Mouse (Mus musculus): ENCODE results near the gene Ovca2. TPM values are rescaled to one million over a fixed set of nuclear protein-coding genes. Genes with fewer than 3 reads are reported as not detected.
"Not testable (repeated sequence)": the region's sequence is repeated elsewhere in the genome, so short reads cannot be mapped to it uniquely, and the experiment has no call there.

The Ovca2 gene
- polyA plus RNA-seq, 1 experiment from 2014 or later = 17.6 TPM

GRCm38 (mm10) chr11:75178011-75178410 is 624 bp downstream of the Ovca2 start:
- Histone ChIP-seq H3K9ac (peak overlapping the region; percentile 78), H3K4me2 (peak overlapping the region; percentile 83), H3K4me3 (peak overlapping the region; percentile 73), H3K27ac (peak overlapping the region; percentile 70; the same call in 1 of the 2 replicates), H3K4me1 (peaks cover 31% of the 10 kb centered on the region), H3K36me3 (peaks cover 50% of the 10 kb centered on the region), H3K27me3 (replicated peaks) (peaks cover 22% of the 10 kb centered on the region), H3K9me3 (replicated peaks) (no peaks in the 10 kb centered on the region)
- 39% methylated on average over 12 of the region's 12 CpGs for WGBS (ENCODE audit: insufficient replicate concordance)
- ATAC-seq = no peak

- WGBS (ENCODE audit: insufficient replicate concordance) = 52% methylated on average over 6 of the region's 6 CpGs
- not testable (repeated sequence) for H3K9me3 ChIP-seq (replicated peaks)
- peaks cover 64% of the 10 kb centered on the region for H3K4me1 ChIP-seq
These were observed 4.1 kb downstream of the Ovca2 start for GRCm38 (mm10) chr11:75174574-75174973.

GRCm38 (mm10) chr11:75173799-75174165 is 4.9 kb downstream of the Ovca2 start:
- peak overlapping the region; percentile 96 for H3K4me2 ChIP-seq
- H3K27ac ChIP-seq = no peak overlapping the region
- H3K9me3 ChIP-seq (replicated peaks) = no peaks in the 10 kb centered on the region
- WGBS (ENCODE audit: insufficient replicate concordance) = 1% methylated on average over 15 of the region's 15 CpGs
- no peak for ATAC-seq
- H3K4me3 ChIP-seq = peak overlapping the region; percentile 69
- H3K36me3 ChIP-seq = peaks cover 16% of the 10 kb centered on the region
- peaks cover 64% of the 10 kb centered on the region for H3K27me3 ChIP-seq (replicated peaks)
- H3K9ac ChIP-seq = peak overlapping the region; percentile 47
- H3K4me1 ChIP-seq = peaks cover 64% of the 10 kb centered on the region

More at GRCm38 (mm10) chr11:75174574-75174973, 4.1 kb downstream of the Ovca2 start:
- not testable (repeated sequence) for H3K27ac ChIP-seq, H3K4me2 ChIP-seq, H3K9ac ChIP-seq, H3K4me3 ChIP-seq, ATAC-seq
- Histone ChIP-seq H3K36me3 (peaks cover 19% of the 10 kb centered on the region), H3K27me3 (replicated peaks) (peaks cover 57% of the 10 kb centered on the region)

GRCm38 (mm10) chr11:75173095-75173798 is 5.4 kb downstream of the Ovca2 start:
- peak; percentile 62 for ATAC-seq
- Histone ChIP-seq H3K36me3 (peaks cover 16% of the 10 kb centered on the region), H3K27me3 (replicated peaks) (peaks cover 70% of the 10 kb centered on the region), H3K27ac (no peak overlapping the region), H3K4me2 (peak overlapping the region; percentile 96), H3K9ac (peak overlapping the region; percentile 47), H3K4me3 (peak overlapping the region; percentile 69), H3K9me3 (replicated peaks) (no peaks in the 10 kb centered on the region), H3K4me1 (peaks cover 68% of the 10 kb centered on the region)
- under 1% methylated on average over 70 of the region's 71 CpGs for WGBS (ENCODE audit: insufficient replicate concordance)

GRCm38 (mm10) chr11:75172151-75173094 is 6.2 kb downstream of the Ovca2 start:
- Histone ChIP-seq H3K4me2 (peak overlapping the region; percentile 96), H3K36me3 (peaks cover 10% of the 10 kb centered on the region), H3K27me3 (replicated peaks) (peaks cover 78% of the 10 kb centered on the region), H3K27ac (no peak overlapping the region), H3K9me3 (replicated peaks) (no peaks in the 10 kb centered on the region), H3K4me3 (peak overlapping the region; percentile 69), H3K9ac (no peak overlapping the region), H3K4me1 (peaks cover 68% of the 10 kb centered on the region)
- ATAC-seq = no peak
- 1% methylated on average over 75 of the region's 75 CpGs for WGBS (ENCODE audit: insufficient replicate concordance)

GRCm38 (mm10) chr11:75171186-75171865 is 7.3 kb downstream of the Ovca2 start:
- peaks cover 89% of the 10 kb centered on the region for H3K27me3 ChIP-seq (replicated peaks)
- H3K27ac ChIP-seq = no peak overlapping the region
- H3K9ac ChIP-seq = no peak overlapping the region
- no peaks in the 10 kb centered on the region for H3K9me3 ChIP-seq (replicated peaks)
- no peaks in the 10 kb centered on the region; the same call in 1 of the 2 replicates for H3K36me3 ChIP-seq
- ATAC-seq = no peak
- whole genome bisulfite sequencing (ENCODE audit: insufficient replicate concordance) = 10% methylated on average over 17 of the region's 17 CpGs
- H3K4me1 ChIP-seq = peaks cover 79% of the 10 kb centered on the region
- H3K4me2 ChIP-seq = peak overlapping the region; percentile 96
- H3K4me3 ChIP-seq = peak overlapping the region; percentile 69; the same call in 1 of the 2 replicates

- peaks cover 98% of the 10 kb centered on the region for H3K27me3 ChIP-seq (replicated peaks)
- no peak overlapping the region for H3K27ac ChIP-seq
- H3K4me2 ChIP-seq = peak overlapping the region; percentile 89
- peak; percentile 58 for ATAC-seq
- under 1% methylated on average over 38 of the region's 38 CpGs for WGBS (ENCODE audit: insufficient replicate concordance)
- no peaks in the 10 kb centered on the region for H3K9me3 ChIP-seq (replicated peaks)
- peaks cover 90% of the 10 kb centered on the region for H3K4me1 ChIP-seq
- 0 out of 2 replicates have a peak, but pooled peaks cover under 1% of the 10 kb centered on the region for H3K36me3 ChIP-seq
- H3K4me3 ChIP-seq = peak overlapping the region; percentile 63
- no peak overlapping the region for H3K9ac ChIP-seq
These were observed 8.4 kb downstream of the Ovca2 start for GRCm38 (mm10) chr11:75170136-75170751.

- Histone ChIP-seq H3K9ac (peak within 1 kb of the TSS; percentile 55), H3K27me3 (replicated peaks) (peaks cover 98% of the 10 kb centered on the region), H3K36me3 (0 out of 2 replicates have a peak, but pooled peaks cover 4% of the 10 kb centered on the region), H3K4me2 (peak within 1 kb of the TSS; percentile 89), H3K9me3 (replicated peaks) (no peaks in the 10 kb centered on the region), H3K4me3 (peak within 1 kb of the TSS; percentile 63), H3K27ac (peak within 1 kb of the TSS; percentile 32), H3K4me1 (peaks cover 97% of the 10 kb centered on the region)
- WGBS (ENCODE audit: insufficient replicate concordance) = 9% methylated on average over 23 of the region's 23 CpGs
- no peak for ATAC-seq
These were observed 9.1 kb downstream of the Ovca2 start, which contains the start of gene Hic1 for GRCm38 (mm10) chr11:75169405-75170080. TSS of gene Hic1 (minus strand) at chr11:75169519.

- H3K27me3 ChIP-seq (replicated peaks) = peaks cover 100% of the 10 kb centered on the region
- 0 out of 2 replicates have a peak, but pooled peaks cover 8% of the 10 kb centered on the region for H3K36me3 ChIP-seq
- 1% methylated on average over 73 of the region's 83 CpGs for WGBS (ENCODE audit: insufficient replicate concordance)
- H3K9ac ChIP-seq = peak overlapping the region; percentile 55
- peaks cover 93% of the 10 kb centered on the region for H3K4me1 ChIP-seq
- H3K4me3 ChIP-seq = peak overlapping the region; percentile 63
- H3K27ac ChIP-seq = peak overlapping the region; percentile 32
- peak overlapping the region; percentile 89 for H3K4me2 ChIP-seq
- H3K9me3 ChIP-seq (replicated peaks) = no peaks in the 10 kb centered on the region
- ATAC-seq = 0 out of 2 replicates have a peak, but pooled peaks have one; percentile 8
These were observed 9.9 kb downstream of the Ovca2 start for GRCm38 (mm10) chr11:75168590-75169361.

Measured in liver, embryonic 12.5 days (tissue).